Mouse (Mus musculus): ENCODE measurements around the gene Hrct1. TPM values are rescaled to one million over a fixed set of nuclear protein-coding genes. Genes with fewer than 3 reads are reported as not detected.

Hrct1 gene
- polyA plus RNA-seq, 1 experiment from 2014 or later = 2.1 TPM

DNA sequence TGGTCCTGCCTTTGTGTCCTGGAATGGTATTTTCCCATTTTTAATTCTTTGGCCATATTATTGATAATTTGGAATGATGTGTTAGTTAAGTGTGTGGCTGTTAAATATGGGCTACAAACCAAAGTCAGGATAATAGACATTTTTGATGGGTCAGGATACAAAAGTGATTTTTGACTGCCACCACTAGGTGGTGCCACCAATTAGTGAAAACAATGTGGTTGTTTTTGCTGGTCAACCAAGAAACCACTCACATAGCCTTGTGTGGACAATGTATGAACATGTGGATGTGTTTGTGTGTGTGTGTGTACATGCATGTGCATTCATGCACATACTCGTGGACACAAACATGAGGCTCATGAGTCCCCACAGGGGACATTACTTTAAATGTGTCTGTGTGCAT lies 2.2 kb upstream of the Hrct1 start:
- ATAC-seq = no peak
- Histone ChIP-seq H3K9ac (ENCODE audit: low read depth, low read length) (no peak overlapping the region), H3K4me2 (replicated peaks; ENCODE audit: low read depth) (no peak overlapping the region), H3K4me3 (ENCODE audit: low read depth, low read length) (no peak overlapping the region), H3K27ac (ENCODE audit: low read depth, low read length) (no peak overlapping the region), H3K36me3 (ENCODE audit: control insufficient read depth, insufficient read depth) (no peaks in the 10 kb centered on the region), H3K27me3 (replicated peaks; ENCODE audit: control insufficient read depth, insufficient read depth, low read length) (no peaks in the 10 kb centered on the region), H3K4me1 (replicated peaks; ENCODE audit: control insufficient read depth, insufficient read depth, low read length) (peaks cover 9% of the 10 kb centered on the region; the same call in 1 of the 2 replicates), H3K9me3 (ENCODE audit: control insufficient read depth) (no peaks in the 10 kb centered on the region)
- TF ChIP-seq CTCF (IDR thresholded peaks at IDR 0.05; ENCODE audit: low read depth) = peak; percentile 88
- 23% methylated on average over 1 of the region's 1 CpGs for WGBS

GRCm38 (mm10) chr4:43726228-43726993 lies 577 bp upstream of the Hrct1 start:
- WGBS = 49% methylated on average over 12 of the region's 12 CpGs
- Histone ChIP-seq H3K27me3 (replicated peaks; ENCODE audit: control insufficient read depth, insufficient read depth, low read length) (no peaks in the 10 kb centered on the region), H3K9me3 (ENCODE audit: control insufficient read depth) (no peaks in the 10 kb centered on the region), H3K36me3 (ENCODE audit: control insufficient read depth, insufficient read depth) (no peaks in the 10 kb centered on the region), H3K27ac (ENCODE audit: low read depth, low read length) (no peak overlapping the region), H3K4me2 (replicated peaks; ENCODE audit: low read depth) (no peak overlapping the region), H3K4me1 (replicated peaks; ENCODE audit: control insufficient read depth, insufficient read depth, low read length) (peaks cover 9% of the 10 kb centered on the region; the same call in 1 of the 2 replicates), H3K9ac (ENCODE audit: low read depth, low read length) (peak overlapping the region; percentile 2; the same call in 1 of the 2 replicates), H3K4me3 (ENCODE audit: low read depth, low read length) (no peak overlapping the region)
- no peak for ATAC-seq
- TF ChIP-seq CTCF (IDR thresholded peaks at IDR 0.05; ENCODE audit: low read depth) = no peak

DNA sequence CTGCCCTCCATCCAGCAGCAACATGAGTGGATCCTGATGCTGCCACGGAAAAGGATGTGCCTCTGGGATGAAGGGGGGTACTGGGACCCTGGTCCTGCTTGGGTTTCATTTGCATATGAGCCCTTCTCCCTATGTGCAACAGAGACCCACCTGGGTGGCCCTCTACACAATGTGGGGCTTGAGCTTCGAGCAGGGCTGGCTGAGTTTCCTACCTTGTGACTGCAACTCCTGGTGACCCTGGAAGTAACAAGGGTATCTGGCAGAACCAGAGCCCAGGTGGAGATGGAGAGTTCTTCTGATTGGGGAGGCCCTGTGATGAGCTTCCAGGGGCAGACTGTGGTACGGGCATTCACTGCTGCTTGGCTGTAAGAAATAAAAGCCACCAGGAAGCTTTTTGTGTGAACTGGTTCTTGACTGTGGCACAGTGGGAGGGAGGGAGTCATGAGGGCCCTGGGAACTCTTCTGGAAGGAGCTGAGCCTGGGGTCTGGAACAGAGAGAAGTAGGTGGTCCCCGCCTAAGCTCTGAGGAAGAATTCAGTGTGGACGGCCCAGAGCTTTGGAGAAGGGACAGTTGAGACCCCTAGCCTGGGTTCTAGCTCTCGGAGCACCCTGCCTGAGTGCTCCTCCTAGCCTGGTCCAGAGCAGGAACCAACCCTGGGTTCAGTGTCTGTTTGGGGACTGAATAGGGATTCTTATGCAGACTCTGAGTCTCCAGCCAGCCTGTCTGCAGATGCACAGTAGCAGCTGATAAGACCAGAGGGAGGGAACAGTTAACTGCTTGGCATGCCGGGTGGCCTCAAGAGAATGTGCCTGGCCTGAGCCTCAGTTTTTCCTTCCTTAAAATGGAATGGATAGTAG lies 959 bp downstream of the Hrct1 start:
- H3K4me2 ChIP-seq (replicated peaks; ENCODE audit: low read depth) = no peak overlapping the region
- peak; percentile 6; the same call in 1 of the 2 replicates for ATAC-seq

DNA sequence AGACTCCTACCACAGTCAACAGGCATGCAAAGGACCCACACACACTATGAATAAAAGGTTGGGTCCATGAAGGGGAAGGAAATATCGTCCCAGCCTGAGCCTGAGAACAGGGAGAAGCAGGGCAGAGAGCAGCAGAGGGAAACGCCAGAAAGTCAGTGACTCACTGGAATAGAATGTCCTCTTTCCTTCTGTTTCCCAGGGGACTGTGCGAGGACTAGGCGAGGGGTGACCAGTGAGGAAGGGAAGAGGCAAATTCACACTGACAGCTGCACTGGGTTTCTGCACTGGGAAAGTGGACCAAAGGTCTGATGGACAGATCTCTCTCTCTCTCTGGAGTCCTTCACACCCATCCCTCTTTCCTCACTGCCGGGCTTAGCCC lies 1.6 kb downstream of the Hrct1 start:
- H3K27me3 ChIP-seq (replicated peaks; ENCODE audit: control insufficient read depth, insufficient read depth, low read length) = no peaks in the 10 kb centered on the region
- peak; percentile 59; the same call in 1 of the 2 replicates for ATAC-seq
- H3K4me3 ChIP-seq (ENCODE audit: low read depth, low read length) = no peak overlapping the region
- no peaks in the 10 kb centered on the region for H3K9me3 ChIP-seq (ENCODE audit: control insufficient read depth)
- H3K9ac ChIP-seq (ENCODE audit: low read depth, low read length) = no peak overlapping the region
- H3K4me2 ChIP-seq (replicated peaks; ENCODE audit: low read depth) = no peak overlapping the region
- H3K4me1 ChIP-seq (replicated peaks; ENCODE audit: control insufficient read depth, insufficient read depth, low read length) = peaks cover 9% of the 10 kb centered on the region; the same call in 1 of the 2 replicates
- 13% methylated on average over 5 of the region's 5 CpGs for WGBS
- no peaks in the 10 kb centered on the region for H3K36me3 ChIP-seq (ENCODE audit: control insufficient read depth, insufficient read depth)
- H3K27ac ChIP-seq (ENCODE audit: low read depth, low read length) = peak overlapping the region; percentile 75
- TF ChIP-seq CTCF (IDR thresholded peaks at IDR 0.05; ENCODE audit: low read depth) = no peak

More for the DNA sequence above, 959 bp downstream of the Hrct1 start:
- H3K4me1 ChIP-seq (replicated peaks; ENCODE audit: control insufficient read depth, insufficient read depth, low read length) = peaks cover 9% of the 10 kb centered on the region; the same call in 1 of the 2 replicates
- H3K27me3 ChIP-seq (replicated peaks; ENCODE audit: control insufficient read depth, insufficient read depth, low read length) = no peaks in the 10 kb centered on the region
- TF ChIP-seq CTCF (IDR thresholded peaks at IDR 0.05; ENCODE audit: low read depth) = no peak
- WGBS = 65% methylated on average over 7 of the region's 7 CpGs
- H3K9me3 ChIP-seq (ENCODE audit: control insufficient read depth) = no peaks in the 10 kb centered on the region
- H3K4me3 ChIP-seq (ENCODE audit: low read depth, low read length) = no peak overlapping the region
- H3K36me3 ChIP-seq (ENCODE audit: control insufficient read depth, insufficient read depth) = no peaks in the 10 kb centered on the region
- peak overlapping the region; percentile 75 for H3K27ac ChIP-seq (ENCODE audit: low read depth, low read length)
- no peak overlapping the region for H3K9ac ChIP-seq (ENCODE audit: low read depth, low read length)

GRCm38 (mm10) chr4:43729126-43729525 lies 2.1 kb downstream of the Hrct1 start:
- Histone ChIP-seq H3K4me3 (ENCODE audit: low read depth, low read length) (no peak overlapping the region), H3K9ac (ENCODE audit: low read depth, low read length) (no peak overlapping the region), H3K9me3 (ENCODE audit: control insufficient read depth) (no peaks in the 10 kb centered on the region), H3K36me3 (ENCODE audit: control insufficient read depth, insufficient read depth) (no peaks in the 10 kb centered on the region), H3K27ac (ENCODE audit: low read depth, low read length) (peak overlapping the region; percentile 75), H3K4me2 (replicated peaks; ENCODE audit: low read depth) (no peak overlapping the region), H3K27me3 (replicated peaks; ENCODE audit: control insufficient read depth, insufficient read depth, low read length) (no peaks in the 10 kb centered on the region), H3K4me1 (replicated peaks; ENCODE audit: control insufficient read depth, insufficient read depth, low read length) (peaks cover 9% of the 10 kb centered on the region; the same call in 1 of the 2 replicates)
- no peak for TF ChIP-seq CTCF (IDR thresholded peaks at IDR 0.05; ENCODE audit: low read depth)
- no peak for ATAC-seq
- 55% methylated on average over 3 of the region's 3 CpGs for WGBS
